Mouse (Mus musculus): Measurements from ENCODE around the gene Cldn18.

DNA sequence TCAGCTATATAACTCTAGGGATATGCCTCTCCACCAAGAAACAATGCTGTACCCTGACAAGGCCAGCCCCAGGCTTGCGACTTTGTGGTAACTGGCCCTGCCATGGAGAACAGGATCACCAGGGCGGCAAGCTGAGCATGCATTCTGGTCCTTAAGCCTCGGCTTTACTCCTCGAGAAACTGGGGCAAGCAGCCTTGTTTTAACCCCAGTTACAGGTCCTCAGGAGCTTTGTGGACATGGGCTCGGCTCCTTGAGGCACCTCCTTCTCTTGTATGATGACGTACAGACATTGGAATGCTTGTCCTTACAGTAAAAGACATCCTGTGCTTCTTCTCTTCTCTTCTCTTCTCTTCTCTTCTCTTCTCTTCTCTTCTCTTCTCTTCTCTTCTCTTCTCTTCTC lies 13.4 kb downstream of the Cldn18 start:
- no peak for TF ChIP-seq CTCF (IDR thresholded peaks at IDR 0.05; ENCODE audit: extremely low read depth, insufficient read length, insufficient replicate concordance, low read depth, low read length)
- no peak for TF ChIP-seq POLR2A (IDR thresholded peaks at IDR 0.05; ENCODE audit: low read depth, low read length)

Measured in small intestine, adult 2 months (tissue).